Mouse (Mus musculus) testis, adult 2 months (tissue): ENCODE data around the gene Mipol1.

Experiments
- CTCF ChIP-seq: fragments of 200-500 bp; IDR thresholded peaks from 2 replicates; pipeline ENCODE4 v1.5.1; 2012; ENCODE audit warnings: low read depth, mild to moderate bottlenecking, inconsistent platforms, low read length, moderate library complexity; ENCODE audit not compliant: control insufficient read depth, insufficient read depth, insufficient replicate concordance
- POLR2A ChIP-seq: fragments of 200-500 bp; IDR thresholded peaks from 2 replicates; pipeline ENCODE4 v1.6.1; 2012; ENCODE audit warnings: low read depth, mild to moderate bottlenecking, inconsistent platforms, low read length, moderate library complexity; ENCODE audit not compliant: control insufficient read depth

DNA sequence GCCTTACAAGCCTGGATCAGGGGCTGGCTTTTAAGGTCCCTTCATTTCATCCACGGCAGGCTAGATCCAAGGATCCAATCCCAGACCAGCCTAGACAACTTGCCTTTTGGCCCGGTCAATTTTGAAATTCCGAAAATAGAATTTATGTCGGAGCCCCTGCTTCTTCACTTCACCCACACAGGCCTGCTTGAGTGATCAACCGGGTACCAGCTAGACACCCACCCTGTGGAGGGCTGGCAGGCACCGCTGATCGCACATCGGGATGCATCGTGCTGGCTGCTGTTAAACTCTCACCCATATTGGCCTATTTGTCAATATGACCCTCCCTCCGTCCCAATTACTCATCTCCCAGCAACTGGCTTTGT is 313.4 kb downstream of the Mipol1 start:
- TF ChIP-seq POLR2A: no peak
- TF ChIP-seq CTCF: no peak
